Mouse (Mus musculus): ENCODE results near the gene Fbxo36. TPM values are rescaled to one million over a fixed set of nuclear protein-coding genes. Genes with fewer than 3 reads are reported as not detected.
A peak's percentile ranks its signal among the peaks of the same experiment; 100 is the strongest.

Gene Fbxo36
- polyA plus RNA-seq, 1 experiment from 2014 or later: 11.2 TPM

GRCm38 (mm10) chr1:84904467-84904866 is 64.8 kb downstream of the Fbxo36 start:
- ATAC-seq (ENCODE audit: low FRiP score, low TSS enrichment): no peak
- 89% methylated on average over 2 of the region's 2 CpGs for WGBS
- H3K9me3 ChIP-seq (ENCODE audit: low read length): no peaks in the 10 kb centered on the region

GRCm38 (mm10) chr1:84910177-84910804 is 70.7 kb downstream of the Fbxo36 start:
- Histone ChIP-seq H3K4me1 (ENCODE audit: insufficient read depth, low read length) (no peaks in the 10 kb centered on the region), H3K4me2 (replicated peaks; ENCODE audit: low read depth, low read length) (no peak overlapping the region), H3K9me3 (ENCODE audit: low read length) (no peaks in the 10 kb centered on the region), H3K27me3 (ENCODE audit: insufficient read depth, low read length) (no peaks in the 10 kb centered on the region), H3K27ac (ENCODE audit: low read length) (no peak overlapping the region), H3K4me3 (ENCODE audit: low read length) (no peak overlapping the region), H3K9ac (replicated peaks; ENCODE audit: low read length) (no peak overlapping the region), H3K36me3 (ENCODE audit: insufficient read depth, low read length) (no peaks in the 10 kb centered on the region)
- 73% methylated on average over 8 of the region's 8 CpGs for WGBS
- ATAC-seq (ENCODE audit: low FRiP score, low TSS enrichment): no peak

More at GRCm38 (mm10) chr1:84904467-84904866, 64.8 kb downstream of the Fbxo36 start:
- H3K9ac ChIP-seq (replicated peaks; ENCODE audit: low read length): no peak overlapping the region
- no peaks in the 10 kb centered on the region for H3K27me3 ChIP-seq (ENCODE audit: insufficient read depth, low read length)
- H3K4me3 ChIP-seq (ENCODE audit: low read length): no peak overlapping the region
- no peaks in the 10 kb centered on the region for H3K4me1 ChIP-seq (ENCODE audit: insufficient read depth, low read length)
- H3K27ac ChIP-seq (ENCODE audit: low read length): no peak overlapping the region
- no peaks in the 10 kb centered on the region for H3K36me3 ChIP-seq (ENCODE audit: insufficient read depth, low read length)
- no peak overlapping the region for H3K4me2 ChIP-seq (replicated peaks; ENCODE audit: low read depth, low read length)

- Histone ChIP-seq H3K4me3 (ENCODE audit: low read length) (no peak overlapping the region), H3K27ac (ENCODE audit: low read length) (no peak overlapping the region), H3K9ac (replicated peaks; ENCODE audit: low read length) (no peak overlapping the region), H3K9me3 (ENCODE audit: low read length) (no peaks in the 10 kb centered on the region), H3K27me3 (ENCODE audit: insufficient read depth, low read length) (no peaks in the 10 kb centered on the region), H3K36me3 (ENCODE audit: insufficient read depth, low read length) (no peaks in the 10 kb centered on the region), H3K4me1 (ENCODE audit: insufficient read depth, low read length) (no peaks in the 10 kb centered on the region), H3K4me2 (replicated peaks; ENCODE audit: low read depth, low read length) (no peak overlapping the region)
- ATAC-seq (ENCODE audit: low FRiP score, low TSS enrichment): no peak
- 94% methylated on average over 11 of the region's 11 CpGs for WGBS
Measured at GRCm38 (mm10) chr1:84912571-84912970, 72.9 kb downstream of the Fbxo36 start.

- H3K4me2 ChIP-seq (replicated peaks; ENCODE audit: low read depth, low read length): no peak overlapping the region
- WGBS: 86% methylated on average over 4 of the region's 4 CpGs
- H3K9ac ChIP-seq (replicated peaks; ENCODE audit: low read length): no peak overlapping the region
- H3K9me3 ChIP-seq (ENCODE audit: low read length): no peaks in the 10 kb centered on the region
- no peak overlapping the region for H3K4me3 ChIP-seq (ENCODE audit: low read length)
- no peaks in the 10 kb centered on the region for H3K4me1 ChIP-seq (ENCODE audit: insufficient read depth, low read length)
- H3K36me3 ChIP-seq (ENCODE audit: insufficient read depth, low read length): no peaks in the 10 kb centered on the region
- H3K27ac ChIP-seq (ENCODE audit: low read length): no peak overlapping the region
- no peak for ATAC-seq (ENCODE audit: low FRiP score, low TSS enrichment)
- H3K27me3 ChIP-seq (ENCODE audit: insufficient read depth, low read length): no peaks in the 10 kb centered on the region
Measured at GRCm38 (mm10) chr1:84915010-84915409, 75.4 kb downstream of the Fbxo36 start.

GRCm38 (mm10) chr1:84918865-84919264 is 79.2 kb downstream of the Fbxo36 start:
- no peak overlapping the region for H3K4me2 ChIP-seq (replicated peaks; ENCODE audit: low read depth, low read length)
- H3K36me3 ChIP-seq (ENCODE audit: insufficient read depth, low read length): no peaks in the 10 kb centered on the region
- no peak for ATAC-seq (ENCODE audit: low FRiP score, low TSS enrichment)
- no peaks in the 10 kb centered on the region for H3K4me1 ChIP-seq (ENCODE audit: insufficient read depth, low read length)
- no peaks in the 10 kb centered on the region for H3K27me3 ChIP-seq (ENCODE audit: insufficient read depth, low read length)
- H3K9ac ChIP-seq (replicated peaks; ENCODE audit: low read length): no peak overlapping the region
- no peak overlapping the region for H3K27ac ChIP-seq (ENCODE audit: low read length)
- no peaks in the 10 kb centered on the region for H3K9me3 ChIP-seq (ENCODE audit: low read length)
- WGBS: 86% methylated on average over 3 of the region's 3 CpGs
- H3K4me3 ChIP-seq (ENCODE audit: low read length): no peak overlapping the region

GRCm38 (mm10) chr1:84923432-84923831 is 83.8 kb downstream of the Fbxo36 start:
- no peaks in the 10 kb centered on the region for H3K36me3 ChIP-seq (ENCODE audit: insufficient read depth, low read length)
- no peak overlapping the region for H3K4me3 ChIP-seq (ENCODE audit: low read length)
- no peaks in the 10 kb centered on the region for H3K27me3 ChIP-seq (ENCODE audit: insufficient read depth, low read length)
- 85% methylated on average over 2 of the region's 2 CpGs for WGBS
- no peak for ATAC-seq (ENCODE audit: low FRiP score, low TSS enrichment)
- no peak overlapping the region for H3K9ac ChIP-seq (replicated peaks; ENCODE audit: low read length)
- H3K27ac ChIP-seq (ENCODE audit: low read length): no peak overlapping the region
- H3K4me2 ChIP-seq (replicated peaks; ENCODE audit: low read depth, low read length): no peak overlapping the region
- no peaks in the 10 kb centered on the region for H3K9me3 ChIP-seq (ENCODE audit: low read length)
- H3K4me1 ChIP-seq (ENCODE audit: insufficient read depth, low read length): no peaks in the 10 kb centered on the region

GRCm38 (mm10) chr1:84924134-84924533 is 84.5 kb downstream of the Fbxo36 start:
- H3K36me3 ChIP-seq (ENCODE audit: insufficient read depth, low read length): no peaks in the 10 kb centered on the region
- H3K27me3 ChIP-seq (ENCODE audit: insufficient read depth, low read length): no peaks in the 10 kb centered on the region
- 68% methylated on average over 6 of the region's 6 CpGs for WGBS
- H3K4me2 ChIP-seq (replicated peaks; ENCODE audit: low read depth, low read length): no peak overlapping the region
- H3K27ac ChIP-seq (ENCODE audit: low read length): no peak overlapping the region
- no peaks in the 10 kb centered on the region for H3K4me1 ChIP-seq (ENCODE audit: insufficient read depth, low read length)
- no peak overlapping the region for H3K4me3 ChIP-seq (ENCODE audit: low read length)
- H3K9ac ChIP-seq (replicated peaks; ENCODE audit: low read length): no peak overlapping the region
- no peak for ATAC-seq (ENCODE audit: low FRiP score, low TSS enrichment)
- H3K9me3 ChIP-seq (ENCODE audit: low read length): no peaks in the 10 kb centered on the region

GRCm38 (mm10) chr1:84925599-84925998 is 86.0 kb downstream of the Fbxo36 start:
- Histone ChIP-seq H3K27ac (ENCODE audit: low read length) (no peak overlapping the region), H3K4me1 (ENCODE audit: insufficient read depth, low read length) (no peaks in the 10 kb centered on the region), H3K36me3 (ENCODE audit: insufficient read depth, low read length) (no peaks in the 10 kb centered on the region), H3K4me2 (replicated peaks; ENCODE audit: low read depth, low read length) (no peak overlapping the region), H3K9ac (replicated peaks; ENCODE audit: low read length) (no peak overlapping the region), H3K9me3 (ENCODE audit: low read length) (no peaks in the 10 kb centered on the region), H3K4me3 (ENCODE audit: low read length) (no peak overlapping the region), H3K27me3 (ENCODE audit: insufficient read depth, low read length) (no peaks in the 10 kb centered on the region)
- ATAC-seq (ENCODE audit: low FRiP score, low TSS enrichment): no peak
- WGBS: 69% methylated on average over 9 of the region's 9 CpGs

GRCm38 (mm10) chr1:84933472-84934150 is 94.0 kb downstream of the Fbxo36 start:
- Histone ChIP-seq H3K27me3 (ENCODE audit: insufficient read depth, low read length) (peaks cover 22% of the 10 kb centered on the region), H3K36me3 (ENCODE audit: insufficient read depth, low read length) (no peaks in the 10 kb centered on the region), H3K9me3 (ENCODE audit: low read length) (no peaks in the 10 kb centered on the region), H3K4me1 (ENCODE audit: insufficient read depth, low read length) (no peaks in the 10 kb centered on the region), H3K9ac (replicated peaks; ENCODE audit: low read length) (no peak overlapping the region), H3K4me2 (replicated peaks; ENCODE audit: low read depth, low read length) (peak overlapping the region; percentile 96), H3K27ac (ENCODE audit: low read length) (no peak overlapping the region), H3K4me3 (ENCODE audit: low read length) (peak overlapping the region; percentile 61)
- no peak; the same call in 1 of the 2 replicates for ATAC-seq (ENCODE audit: low FRiP score, low TSS enrichment)
- WGBS: 13% methylated on average over 22 of the region's 22 CpGs

GRCm38 (mm10) chr1:84934151-84934502 is 94.5 kb downstream of the Fbxo36 start:
- Histone ChIP-seq H3K4me3 (ENCODE audit: low read length) (peak overlapping the region; percentile 61), H3K4me1 (ENCODE audit: insufficient read depth, low read length) (no peaks in the 10 kb centered on the region), H3K4me2 (replicated peaks; ENCODE audit: low read depth, low read length) (peak overlapping the region; percentile 96), H3K27ac (ENCODE audit: low read length) (no peak overlapping the region), H3K9ac (replicated peaks; ENCODE audit: low read length) (peak overlapping the region; percentile 60; the same call in 1 of the 2 replicates), H3K36me3 (ENCODE audit: insufficient read depth, low read length) (no peaks in the 10 kb centered on the region), H3K9me3 (ENCODE audit: low read length) (no peaks in the 10 kb centered on the region), H3K27me3 (ENCODE audit: insufficient read depth, low read length) (peaks cover 22% of the 10 kb centered on the region)
- peak; percentile 44; the same call in 1 of the 2 replicates for ATAC-seq (ENCODE audit: low FRiP score, low TSS enrichment)
- 1% methylated on average over 12 of the region's 12 CpGs for WGBS

Measured in kidney, embryonic 16.5 days (tissue).